Mouse (Mus musculus): ENCODE data around the gene Gm4744.

DNA sequence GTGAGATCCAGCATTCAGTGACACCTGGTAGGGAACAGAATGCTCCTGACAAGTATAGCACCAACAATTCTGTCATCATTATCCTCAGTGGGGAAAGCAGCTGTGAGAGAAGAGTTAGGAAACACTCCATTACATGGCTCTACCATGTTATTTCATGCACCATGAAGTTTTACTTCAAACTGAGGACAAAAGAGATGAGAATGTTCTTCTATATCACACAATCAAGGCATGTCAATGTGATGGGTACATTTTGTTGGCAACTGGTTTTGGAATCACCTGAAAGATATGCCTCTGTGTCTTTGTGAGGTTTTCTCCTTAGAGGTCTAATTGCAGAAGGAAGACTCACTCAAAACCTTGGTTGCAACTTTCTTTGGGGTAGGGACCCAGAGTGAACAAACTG, at the start of gene Gm4744:
- TF ChIP-seq EP300 (IDR thresholded peaks at IDR 0.05; ENCODE audit: low read length): no peak
- no peak for TF ChIP-seq MAFK (IDR thresholded peaks at IDR 0.05; ENCODE audit: insufficient replicate concordance, low read length)
